Mouse (Mus musculus): Measurements from ENCODE around the gene Evl. TPM values are rescaled to one million over a fixed set of nuclear protein-coding genes. Genes with fewer than 3 reads are reported as not detected.

The Evl gene
- polyA plus RNA-seq, 1 experiment: 71.5 TPM

DNA sequence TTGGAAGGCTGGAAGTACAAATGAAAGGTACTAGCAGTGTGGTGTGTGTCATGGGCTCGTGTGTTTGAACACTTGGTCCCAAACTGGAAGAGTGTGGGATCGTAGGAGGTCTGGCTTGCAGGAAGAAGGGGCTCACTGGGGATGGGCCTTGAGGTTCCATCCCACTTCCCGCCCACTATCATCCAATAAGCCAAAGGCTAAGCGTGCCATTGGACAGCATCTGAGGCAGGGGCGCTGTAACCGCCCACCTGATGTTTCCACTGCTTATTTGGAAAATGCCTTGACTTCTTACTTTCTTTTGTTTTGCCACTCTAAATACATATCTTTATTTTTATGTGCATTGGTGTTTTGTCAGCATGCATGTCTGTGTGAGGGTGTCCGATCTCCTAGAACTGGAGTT, 2.8 kb upstream of the Evl start:
- TF ChIP-seq MYOG (IDR thresholded peaks at IDR 0.05; ENCODE audit: control insufficient read depth in 1 of 3, insufficient read depth in 1 of 3, insufficient read length in 2 of 3, low read depth in 2 of 3) (no peak), MAX (IDR thresholded peaks at IDR 0.05; ENCODE audit: low read depth) (no peak), TCF12 (IDR thresholded peaks at IDR 0.05; ENCODE audit: insufficient read depth, poor library complexity, severe bottlenecking) (no peak), POLR2AphosphoS2 (IDR thresholded peaks at IDR 0.05; ENCODE audit: insufficient read length, low read depth) (no peak), CEBPB (IDR thresholded peaks at IDR 0.05; ENCODE audit: insufficient read depth, poor library complexity, severe bottlenecking) (no peak), E2F4 (IDR thresholded peaks at IDR 0.05; ENCODE audit: insufficient read depth) (no peak), REST (IDR thresholded peaks at IDR 0.05; ENCODE audit: insufficient read depth, insufficient read length) (no peak), MYOD1 (IDR thresholded peaks at IDR 0.05; ENCODE audit: control insufficient read depth in 1 of 3, insufficient read length in 2 of 3, low read depth in 2 of 3) (no peak), POLR2A (IDR thresholded peaks at IDR 0.05; ENCODE audit: insufficient read length, low read depth) (no peak), USF1 (IDR thresholded peaks at IDR 0.05; ENCODE audit: low read depth) (no peak), SRF (IDR thresholded peaks at IDR 0.05; ENCODE audit: control insufficient read depth, insufficient read length, low read depth) (no peak)
- H3K4me3 ChIP-seq: no peak overlapping the region
- no peaks in the 10 kb centered on the region for H3K27me3 ChIP-seq (ENCODE audit: control insufficient read depth, insufficient read depth, insufficient read length)
- no peaks in the 10 kb centered on the region for H3K36me3 ChIP-seq (ENCODE audit: control insufficient read depth, insufficient read depth)
- peaks cover 17% of the 10 kb centered on the region for H3K79me2 ChIP-seq (ENCODE audit: control insufficient read depth, insufficient read depth)
- H3K4me2 ChIP-seq (ENCODE audit: low read depth): no peak overlapping the region
- H3ac ChIP-seq (ENCODE audit: control insufficient read depth, insufficient read length): no peak overlapping the region

DNA sequence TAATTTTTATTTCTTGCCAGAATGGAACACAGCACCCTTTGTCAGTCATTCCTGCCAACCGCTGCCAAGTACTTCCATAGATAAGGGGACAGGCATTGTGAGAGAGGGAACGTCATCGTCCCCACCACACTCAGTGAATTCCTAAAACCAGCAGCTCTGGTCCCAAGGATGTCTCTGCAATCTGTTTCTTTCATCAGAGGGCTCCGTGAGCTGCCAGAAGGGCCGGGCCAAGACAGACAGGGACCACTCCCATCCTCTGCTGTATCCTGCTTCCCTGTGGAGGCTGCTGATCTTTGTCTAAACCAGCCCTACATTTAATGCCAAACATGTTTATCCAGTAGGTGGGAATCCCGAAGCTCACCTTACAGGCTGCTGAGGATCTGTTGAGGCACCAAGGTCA, 1.4 kb upstream of the Evl start:
- no peak overlapping the region for H3K4me3 ChIP-seq

DNA sequence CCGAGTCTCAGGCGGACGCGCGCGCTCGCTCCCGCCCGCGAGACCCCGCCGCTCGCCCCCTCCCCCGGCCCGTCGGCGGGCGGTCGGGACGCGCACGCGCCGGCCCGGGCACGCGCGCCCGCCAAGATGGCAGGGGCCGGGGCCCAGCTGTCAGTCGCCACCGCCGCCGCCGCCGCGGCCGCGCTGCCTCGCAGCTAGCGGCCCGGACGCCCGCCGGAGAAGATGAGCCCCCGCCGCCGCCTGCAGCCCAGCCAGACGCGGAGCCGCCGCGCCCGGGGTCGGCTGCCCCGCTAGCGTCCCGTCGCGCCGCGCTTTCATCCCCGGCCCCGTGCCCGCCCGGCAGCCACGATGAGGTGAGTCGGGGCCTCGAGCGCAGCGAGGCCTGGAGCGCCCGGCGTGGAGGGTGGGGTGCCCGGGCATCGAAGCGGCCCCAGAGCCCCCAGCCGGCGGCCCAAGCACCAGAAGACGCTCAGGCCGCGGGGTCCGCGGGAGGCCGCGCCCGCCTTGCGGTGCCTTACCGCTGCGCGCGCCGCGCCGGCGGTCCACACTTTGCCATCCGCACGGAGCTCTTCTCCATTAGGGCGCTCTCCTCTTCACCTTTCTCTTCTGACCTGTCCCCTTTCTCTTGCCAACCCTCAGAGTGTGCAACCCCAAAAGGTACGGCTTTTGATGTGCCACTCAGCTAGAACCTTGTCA, 489 bp downstream of the Evl start:
- no peaks in the 10 kb centered on the region for H3K27me3 ChIP-seq (ENCODE audit: control insufficient read depth, insufficient read depth, insufficient read length)
- no peaks in the 10 kb centered on the region for H3K36me3 ChIP-seq (ENCODE audit: control insufficient read depth, insufficient read depth)
- peak overlapping the region; percentile 68 for H3K4me2 ChIP-seq (ENCODE audit: low read depth)
- H3K79me2 ChIP-seq (ENCODE audit: control insufficient read depth, insufficient read depth): peaks cover 37% of the 10 kb centered on the region
- peak overlapping the region; percentile 57 for H3ac ChIP-seq (ENCODE audit: control insufficient read depth, insufficient read length)
- peak overlapping the region; percentile 36 for H3K4me3 ChIP-seq
- TF ChIP-seq MYOD1 (IDR thresholded peaks at IDR 0.05; ENCODE audit: control insufficient read depth in 1 of 3, insufficient read length in 2 of 3, low read depth in 2 of 3) (peak in 1 of 3 experiments; percentile 20), POLR2AphosphoS2 (IDR thresholded peaks at IDR 0.05; ENCODE audit: insufficient read length, low read depth) (no peak), MYOG (IDR thresholded peaks at IDR 0.05; ENCODE audit: control insufficient read depth in 1 of 3, insufficient read depth in 1 of 3, insufficient read length in 2 of 3, low read depth in 2 of 3) (peak in 2 of 3 experiments; percentile 14 to 24)

More for the DNA sequence above, 1.4 kb upstream of the Evl start:
- Histone ChIP-seq H3K36me3 (ENCODE audit: control insufficient read depth, insufficient read depth) (no peaks in the 10 kb centered on the region), H3ac (ENCODE audit: control insufficient read depth, insufficient read length) (no peak overlapping the region), H3K27me3 (ENCODE audit: control insufficient read depth, insufficient read depth, insufficient read length) (no peaks in the 10 kb centered on the region), H3K4me2 (ENCODE audit: low read depth) (no peak overlapping the region), H3K79me2 (ENCODE audit: control insufficient read depth, insufficient read depth) (peaks cover 24% of the 10 kb centered on the region)
- TF ChIP-seq POLR2AphosphoS2 (IDR thresholded peaks at IDR 0.05; ENCODE audit: insufficient read length, low read depth) (no peak), USF1 (IDR thresholded peaks at IDR 0.05; ENCODE audit: low read depth) (no peak), MYOG (IDR thresholded peaks at IDR 0.05; ENCODE audit: control insufficient read depth in 1 of 3, insufficient read depth in 1 of 3, insufficient read length in 2 of 3, low read depth in 2 of 3) (no peak), MYOD1 (IDR thresholded peaks at IDR 0.05; ENCODE audit: control insufficient read depth in 1 of 3, insufficient read length in 2 of 3, low read depth in 2 of 3) (no peak), E2F4 (IDR thresholded peaks at IDR 0.05; ENCODE audit: insufficient read depth) (no peak), REST (IDR thresholded peaks at IDR 0.05; ENCODE audit: insufficient read depth, insufficient read length) (no peak)

DNA sequence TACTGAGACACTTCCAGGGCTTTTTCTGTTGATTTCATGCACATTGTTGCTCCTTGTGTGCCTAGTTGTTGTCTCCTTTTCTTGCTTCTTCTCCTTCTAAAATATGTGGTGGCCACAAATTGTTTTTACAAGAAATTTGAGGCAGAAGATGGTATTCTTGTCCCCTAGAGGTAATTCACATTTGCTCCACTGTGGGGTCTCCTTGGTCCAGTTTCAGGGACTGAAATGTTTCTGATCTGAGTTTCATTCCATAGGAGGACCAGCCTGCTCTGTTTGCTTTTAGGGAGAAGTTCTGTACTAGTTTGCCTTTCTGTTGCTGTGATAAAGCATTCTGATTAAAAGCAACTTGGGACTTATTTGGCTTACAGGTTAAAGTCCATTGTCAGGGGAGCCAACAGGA, 3.7 kb downstream of the Evl start:
- no peak for TF ChIP-seq POLR2A (IDR thresholded peaks at IDR 0.05; ENCODE audit: insufficient read length, low read depth)
- no peak for TF ChIP-seq SRF (IDR thresholded peaks at IDR 0.05; ENCODE audit: control insufficient read depth, insufficient read length, low read depth)
- TF ChIP-seq TCF3 (IDR thresholded peaks at IDR 0.05; ENCODE audit: insufficient read length, low read depth): no peak
- TF ChIP-seq MAX (IDR thresholded peaks at IDR 0.05; ENCODE audit: low read depth): no peak
- no peak for TF ChIP-seq POLR2AphosphoS2 (IDR thresholded peaks at IDR 0.05; ENCODE audit: insufficient read length, low read depth)
- TF ChIP-seq CEBPB (IDR thresholded peaks at IDR 0.05; ENCODE audit: insufficient read depth, poor library complexity, severe bottlenecking): no peak
- no peak for TF ChIP-seq USF1 (IDR thresholded peaks at IDR 0.05; ENCODE audit: low read depth)
- TF ChIP-seq TCF12 (IDR thresholded peaks at IDR 0.05; ENCODE audit: insufficient read depth, poor library complexity, severe bottlenecking): no peak
- TF ChIP-seq MYOD1 (IDR thresholded peaks at IDR 0.05; ENCODE audit: control insufficient read depth in 1 of 3, insufficient read length in 2 of 3, low read depth in 2 of 3): no peak
- TF ChIP-seq MYOG (IDR thresholded peaks at IDR 0.05; ENCODE audit: control insufficient read depth in 1 of 3, insufficient read depth in 1 of 3, insufficient read length in 2 of 3, low read depth in 2 of 3): no peak
- TF ChIP-seq E2F4 (IDR thresholded peaks at IDR 0.05; ENCODE audit: insufficient read depth): no peak
- TF ChIP-seq REST (IDR thresholded peaks at IDR 0.05; ENCODE audit: insufficient read depth, insufficient read length): no peak
- Histone ChIP-seq H3K36me3 (ENCODE audit: control insufficient read depth, insufficient read depth) (no peaks in the 10 kb centered on the region), H3K27me3 (ENCODE audit: control insufficient read depth, insufficient read depth, insufficient read length) (no peaks in the 10 kb centered on the region), H3K79me2 (ENCODE audit: control insufficient read depth, insufficient read depth) (peaks cover 61% of the 10 kb centered on the region), H3K4me2 (ENCODE audit: low read depth) (no peak overlapping the region), H3K4me3 (no peak overlapping the region), H3ac (ENCODE audit: control insufficient read depth, insufficient read length) (no peak overlapping the region)

DNA sequence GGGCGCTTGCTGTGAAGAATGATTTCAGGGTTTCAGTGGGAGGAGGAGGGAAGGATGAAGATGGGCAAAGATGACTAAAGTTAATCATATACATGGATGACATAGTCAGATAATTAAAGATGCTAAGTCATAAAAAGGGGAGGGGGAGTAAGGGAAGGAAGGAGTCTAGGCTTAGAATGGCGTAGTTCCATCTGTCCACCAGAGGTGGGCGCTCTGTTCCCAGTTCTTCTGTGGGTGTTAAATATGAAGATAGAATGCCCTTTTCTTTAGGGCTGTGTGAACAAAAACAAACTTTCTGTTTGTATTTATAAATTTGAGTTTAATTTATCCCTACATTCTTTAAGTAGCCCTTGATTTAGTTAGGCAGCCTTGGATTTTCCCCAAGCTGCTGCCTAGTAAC, 8.7 kb downstream of the Evl start:
- TF ChIP-seq E2F4 (IDR thresholded peaks at IDR 0.05; ENCODE audit: insufficient read depth): no peak
- Histone ChIP-seq H3K4me3 (no peak overlapping the region), H3K27me3 (ENCODE audit: control insufficient read depth, insufficient read depth, insufficient read length) (no peaks in the 10 kb centered on the region), H3ac (ENCODE audit: control insufficient read depth, insufficient read length) (no peak overlapping the region), H3K79me2 (ENCODE audit: control insufficient read depth, insufficient read depth) (peaks cover 74% of the 10 kb centered on the region), H3K36me3 (ENCODE audit: control insufficient read depth, insufficient read depth) (no peaks in the 10 kb centered on the region), H3K4me2 (ENCODE audit: low read depth) (no peak overlapping the region)
